Mouse (Mus musculus) mouse embryonic stem cell (cell line): ENCODE measurements around the gene Castor1.

Experiments
- in situ Hi-C, 2 experiments: fragments of 300-500 bp; cut with MboI; formaldehyde crosslinking; loops; 1 replicate in 1 of 2; 3 replicates in 1 of 2; pipeline ENCODE4 v1.14.3; 2019 to 2020; ENCODE audit warnings: low sequenced_read_pairs in 2 of 2, low pct_unique_long_range_greater_than_20kb in 1 of 2, mixed read lengths in 1 of 2; ENCODE audit not compliant: unreplicated experiment in 1 of 2

Castor1 gene

DNA sequence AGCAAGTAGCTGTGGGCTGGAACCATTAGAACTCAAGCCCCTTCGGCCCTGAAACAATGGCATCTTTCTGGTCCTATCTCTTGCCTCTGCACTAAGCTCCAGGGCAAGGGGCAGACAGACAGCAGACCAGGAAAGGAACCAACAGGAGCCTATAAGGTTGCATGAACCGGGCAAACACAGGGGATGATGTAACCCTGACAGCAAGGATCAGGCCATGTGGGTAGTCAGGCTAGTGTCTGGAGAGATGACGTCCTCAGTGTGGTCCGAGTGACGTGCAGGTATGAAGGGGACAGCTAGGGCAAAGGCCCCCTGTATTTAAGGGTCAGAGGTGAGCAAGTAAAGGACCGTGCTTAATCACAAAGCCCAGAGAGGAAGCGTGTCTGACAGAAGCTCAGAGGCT, 32.3 kb downstream of the Castor1 start:
- in situ Hi-C loops: loop anchor here in 1 of 2 experiments (10.0 kb wide), 1 partner anchor 165 kb away; no protein-coding TSS in a partner anchor

DNA sequence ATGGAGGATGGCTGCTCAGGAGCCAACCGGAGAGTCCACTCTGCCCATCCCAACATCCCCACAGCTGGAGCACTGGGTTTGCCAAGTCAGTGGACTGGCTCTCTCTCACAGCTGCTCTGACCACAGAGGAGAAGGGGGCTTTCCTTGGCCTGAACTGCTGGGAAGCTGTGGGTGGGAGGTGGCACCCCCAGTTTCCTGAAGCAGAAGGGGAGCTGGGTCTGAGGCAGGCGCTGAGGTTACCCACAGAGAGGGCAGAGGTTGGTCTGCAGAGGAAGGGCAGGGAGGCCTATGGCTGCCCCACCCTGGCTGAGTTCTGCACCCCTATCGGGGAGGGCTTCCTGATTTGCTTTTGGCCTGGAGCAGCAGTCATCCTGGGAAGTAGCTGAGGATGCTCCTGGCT, 33.4 kb downstream of the Castor1 start:
- in situ Hi-C loops: loop anchor here in 1 of 2 experiments (10.0 kb wide), 1 partner anchor 163 kb away; no protein-coding TSS in a partner anchor

GRCm38 (mm10) chr11:4252886-4253285, 34.9 kb downstream of the Castor1 start:
- in situ Hi-C loops: loop anchor here in 1 of 2 experiments (10.0 kb wide), 1 partner anchor 162 kb away; no protein-coding TSS in a partner anchor

DNA sequence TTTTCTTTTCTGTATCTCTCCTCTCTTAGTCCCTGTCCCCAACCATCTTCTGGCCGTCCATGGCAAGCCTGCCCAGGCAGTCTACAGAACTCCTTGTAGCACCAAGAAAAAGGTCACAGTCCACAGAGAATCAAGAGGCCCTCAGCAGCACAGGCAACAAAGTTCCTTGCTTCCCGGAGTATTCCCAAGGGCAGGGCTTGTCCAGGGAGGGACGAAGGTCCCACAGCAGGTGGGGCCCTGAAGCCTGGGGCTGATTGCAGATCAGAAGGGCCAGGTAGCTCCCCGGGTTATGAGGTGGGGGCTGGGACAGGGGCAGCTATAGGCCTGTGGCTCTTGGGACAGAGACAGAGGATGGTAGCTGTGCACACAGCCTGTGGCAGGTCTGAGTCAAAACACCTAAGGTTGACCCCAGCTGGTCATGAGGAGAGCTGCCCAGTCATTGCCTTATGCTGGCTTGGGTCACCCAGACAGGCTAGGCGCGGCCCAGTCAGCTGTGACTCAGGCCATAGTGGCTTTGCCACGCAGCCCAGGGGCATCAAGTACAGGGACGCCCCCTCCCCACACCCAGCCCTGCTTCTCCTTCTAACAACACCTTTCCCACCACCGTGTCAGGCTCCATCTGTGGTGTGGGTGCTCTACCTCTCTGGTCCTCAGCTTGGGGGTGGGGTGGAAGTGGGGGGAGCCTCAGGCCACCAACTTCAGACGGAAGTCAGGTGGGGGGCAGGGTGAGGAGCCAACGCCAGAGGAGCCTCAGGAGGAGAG, 39.0 kb downstream of the Castor1 start, which contains the start of gene Lif:
Gene Lif, plus strand, starts transcription at position 712 of the 762 bp plus-strand sequence.
- in situ Hi-C loops: loop anchor here (5.0 to 10.0 kb wide), 3 partner anchors 35 to 165 kb away; no protein-coding TSS in a partner anchor

DNA sequence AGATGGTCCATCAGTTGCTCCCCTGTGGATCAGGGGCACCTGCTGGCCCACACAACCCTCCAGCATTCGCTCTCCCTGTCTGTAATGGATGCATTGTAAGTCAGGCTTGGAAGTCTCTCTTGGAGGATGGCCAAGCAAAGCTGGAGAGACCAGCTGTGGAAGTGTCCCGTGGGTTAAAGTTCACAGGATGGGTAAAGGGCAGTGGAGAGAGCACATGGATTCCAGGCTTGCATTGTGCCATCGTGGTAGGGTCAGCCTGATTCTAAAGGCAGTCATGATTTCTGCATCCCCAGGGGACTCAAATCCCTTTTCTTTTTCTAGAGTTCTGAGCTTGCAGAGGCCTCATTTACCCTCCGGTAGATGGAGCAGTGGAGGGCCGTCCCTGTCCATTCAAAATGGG, 39.7 kb downstream of the Castor1 start:
- in situ Hi-C loops: loop anchor here (5.0 to 10.0 kb wide), 3 partner anchors 35 to 165 kb away; no protein-coding TSS in a partner anchor

DNA sequence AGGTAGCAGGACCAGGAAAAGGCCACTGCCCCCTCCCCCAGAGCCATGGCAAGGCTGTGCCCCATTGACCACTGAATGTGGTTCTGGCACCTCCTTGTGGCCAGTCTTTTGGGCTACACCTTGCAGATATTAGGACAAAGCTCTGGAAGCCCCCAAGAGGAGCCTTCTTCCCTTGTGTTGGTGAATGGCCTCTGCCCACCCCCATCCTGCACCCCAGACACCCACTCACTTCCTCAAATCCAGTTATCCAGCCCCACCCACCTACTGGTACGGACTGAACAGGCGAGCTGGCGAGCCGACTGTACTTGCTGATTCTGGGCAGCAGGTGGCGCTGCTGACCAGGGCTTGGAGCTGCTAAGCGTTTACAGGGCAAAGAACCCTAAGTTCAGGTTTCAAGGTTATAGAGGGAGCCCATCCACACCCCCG, 40.6 kb downstream of the Castor1 start:
- in situ Hi-C loops: loop anchor here (5.0 to 10.0 kb wide), 3 partner anchors 36 to 164 kb away; no protein-coding TSS in a partner anchor

- in situ Hi-C loops: no loop called here
Observed at GRCm38 (mm10) chr11:4260463-4261187, 42.6 kb downstream of the Castor1 start.

- in situ Hi-C loops: no loop called here
Observed at GRCm38 (mm10) chr11:4261188-4261494, 43.1 kb downstream of the Castor1 start.

DNA sequence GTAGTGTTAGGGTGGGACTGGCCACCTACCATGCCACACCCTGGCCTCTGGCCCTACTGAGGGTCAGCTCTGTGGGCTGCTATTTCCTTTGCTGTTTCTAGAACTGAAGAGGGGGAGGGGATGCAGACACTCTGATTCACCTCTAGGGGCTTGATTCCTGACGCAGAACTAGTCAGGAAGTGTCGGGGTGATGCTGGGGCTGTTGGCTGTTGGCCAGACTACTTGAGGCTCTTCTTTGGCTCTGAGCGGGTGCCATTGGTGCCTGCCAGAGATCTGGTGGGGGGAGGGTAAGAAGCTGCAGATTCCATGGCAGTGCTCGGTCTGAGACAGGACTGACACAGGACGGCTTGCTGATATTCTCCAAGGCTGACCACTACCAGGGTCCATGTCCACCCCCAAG, 43.9 kb downstream of the Castor1 start:
- in situ Hi-C loops: no loop called here

GRCm38 (mm10) chr11:4262847-4263246, 44.8 kb downstream of the Castor1 start:
- in situ Hi-C loops: no loop called here

- in situ Hi-C loops: no loop called here
Observed at GRCm38 (mm10) chr11:4263296-4263695, 45.3 kb downstream of the Castor1 start.

- in situ Hi-C loops: no loop called here
Observed at GRCm38 (mm10) chr11:4264066-4264465, 46.0 kb downstream of the Castor1 start.

DNA sequence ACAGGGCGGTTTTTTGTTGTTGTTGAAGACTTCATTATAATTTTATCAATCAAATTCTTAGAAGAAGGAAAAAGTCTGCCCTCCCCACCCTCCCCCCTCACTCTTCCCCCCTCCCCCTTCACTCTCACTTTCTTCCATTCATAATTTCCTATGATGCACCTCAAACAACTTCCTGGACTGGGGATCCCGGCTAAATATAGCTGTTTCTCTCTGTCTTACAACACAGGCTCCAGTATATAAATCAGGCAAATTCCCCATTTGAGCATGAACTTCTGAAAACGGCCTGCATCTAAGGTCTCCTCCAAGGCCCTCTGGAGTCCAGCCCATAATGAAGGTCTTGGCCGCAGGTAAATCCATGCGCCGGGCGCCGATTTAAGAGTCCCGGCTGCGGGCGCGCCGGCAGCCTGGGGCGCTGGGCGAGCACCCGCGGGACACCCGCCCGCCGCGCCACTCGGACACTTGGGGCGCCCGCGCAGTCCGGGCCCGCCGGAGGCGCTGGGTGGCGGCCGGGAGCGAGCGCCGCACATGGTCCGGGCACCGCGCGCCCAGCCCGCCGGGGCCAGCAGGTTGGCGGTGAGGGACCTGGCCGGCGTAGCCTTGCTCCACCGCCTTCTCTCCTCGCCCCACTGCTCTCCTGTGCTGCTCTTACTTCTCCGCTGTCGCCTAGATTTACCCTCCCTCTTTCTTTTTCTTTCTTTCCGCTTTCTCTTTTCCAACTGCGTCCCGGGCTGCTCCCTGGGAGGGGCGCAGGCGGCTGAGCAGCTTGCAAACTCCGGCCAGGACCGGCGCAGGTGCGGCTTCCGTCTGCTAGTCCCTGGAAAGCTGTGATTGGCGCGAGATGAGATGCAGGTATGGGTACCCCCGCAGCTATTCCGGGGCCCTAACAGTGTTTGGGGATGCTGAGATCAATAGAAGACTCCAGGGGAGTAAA, 48.5 kb downstream of the Castor1 start:
- in situ Hi-C loops: no loop called here

DNA sequence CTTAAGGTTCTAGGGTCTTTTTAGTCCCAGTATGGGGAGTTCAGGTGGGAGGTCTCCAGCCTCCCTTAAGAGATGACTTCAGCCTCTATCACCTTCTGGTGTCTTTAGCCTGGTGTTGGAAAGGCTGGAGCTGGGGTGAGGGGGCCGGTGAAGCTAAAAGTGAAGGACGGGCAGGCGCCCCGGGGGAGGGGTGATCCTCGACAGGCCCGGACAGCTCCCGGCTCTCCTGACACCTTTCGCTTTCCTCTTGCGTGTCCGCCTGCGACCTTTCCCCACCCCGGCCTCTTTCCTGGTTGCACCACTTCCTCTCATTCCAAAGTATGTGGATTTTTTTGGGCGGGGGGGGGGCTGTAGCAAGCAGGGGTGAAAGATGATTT, 49.2 kb downstream of the Castor1 start:
- in situ Hi-C loops: no loop called here

- in situ Hi-C loops: no loop called here
Observed at GRCm38 (mm10) chr11:4268500-4268899, 50.5 kb downstream of the Castor1 start.

DNA sequence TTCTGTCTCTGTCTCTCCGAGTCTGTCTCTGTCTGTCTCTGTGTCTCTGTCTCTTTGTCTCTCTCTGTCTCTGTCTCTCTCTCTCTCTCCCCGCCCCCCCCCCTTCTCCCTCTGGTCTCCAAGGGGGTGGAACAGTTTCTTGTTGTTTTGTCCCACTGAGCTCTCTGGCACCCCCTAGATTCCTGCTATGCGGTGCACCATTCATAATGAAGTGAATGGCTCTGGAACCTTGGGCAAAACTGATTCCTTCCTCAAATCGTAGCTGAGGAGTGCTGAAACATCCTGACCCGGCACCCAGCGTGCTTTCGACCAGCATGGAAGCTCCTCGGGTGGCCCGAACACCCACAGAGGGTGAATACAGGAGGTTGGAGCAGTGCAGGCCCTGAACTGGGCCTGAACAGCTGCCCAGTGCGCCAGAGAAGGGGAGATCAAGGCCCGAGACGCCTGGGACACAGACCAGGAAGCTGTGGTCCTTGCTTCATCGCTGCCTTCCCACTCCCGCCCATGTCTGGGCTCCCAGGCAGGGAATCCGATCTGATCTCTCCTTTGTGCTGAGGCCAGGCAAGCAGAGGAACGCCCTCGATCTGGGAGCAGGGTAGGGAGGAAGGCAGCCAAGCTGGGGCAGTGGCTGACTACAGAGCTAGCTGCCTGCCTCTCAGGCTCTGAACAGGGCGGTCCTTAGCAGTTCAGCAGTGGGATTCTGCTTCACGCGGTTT, 52.9 kb downstream of the Castor1 start:
- in situ Hi-C loops: no loop called here

DNA sequence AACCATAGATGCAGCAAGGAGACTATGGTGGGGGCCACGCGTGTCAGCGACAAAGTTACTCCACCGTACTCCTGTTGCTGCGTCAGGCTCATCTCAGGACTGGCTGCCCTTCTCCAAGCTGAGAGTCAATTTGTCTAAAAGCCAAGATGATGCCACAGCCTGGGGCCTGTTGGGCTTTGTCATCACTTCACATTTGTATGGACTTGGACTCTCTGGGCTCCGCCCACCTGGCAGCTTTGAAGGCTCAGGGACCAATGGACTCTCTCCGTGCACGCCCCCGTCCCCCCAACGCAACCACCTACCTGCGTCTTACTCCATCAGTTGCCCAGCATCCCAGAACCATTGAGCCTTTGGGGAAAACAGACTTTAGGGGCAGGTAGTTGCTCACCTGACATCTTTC, 53.5 kb downstream of the Castor1 start:
- in situ Hi-C loops: no loop called here
